Mouse (Mus musculus): ENCODE measurements around the gene Hc. TPM values are rescaled to one million over a fixed set of nuclear protein-coding genes. Genes with fewer than 3 reads are reported as not detected.

The Hc gene
- total and polyA plus RNA-seq, 3 experiments, result 0.74 to 1.2 (median 0.91) TPM

GRCm38 (mm10) chr2:34991966-34992365 lies 69.3 kb downstream of the Hc start:
- no peaks in the 10 kb centered on the region for H3K27me3 ChIP-seq (replicated peaks)
- in situ Hi-C loops (cut with MboI; ENCODE audit: low pct_ligation_motif_present, low pct_unique_long_range_greater_than_20kb, low sequenced_read_pairs), result no loop called here
- no peak overlapping the region for H3K4me3 ChIP-seq (replicated peaks in 1 of 3; ENCODE audit: low read depth in 2 of 3, low read length in 2 of 3, poor library complexity in 1 of 3)

GRCm38 (mm10) chr2:34989749-34990148 lies 71.5 kb downstream of the Hc start:
- no peaks in the 10 kb centered on the region for H3K27me3 ChIP-seq (replicated peaks)
- no peak overlapping the region for H3K27ac ChIP-seq (ENCODE audit: insufficient read depth, low read depth)
- H3K4me1 ChIP-seq (ENCODE audit: control insufficient read depth in 1 of 2, insufficient read depth in 2 of 2), result peaks cover 0 to 8% of the 10 kb centered on the region in 2 experiments; a peak in 2 of 4 replicates
- dilution Hi-C loops (cut with MboI; ENCODE audit: extremely low pct_ligation_motif_present, extremely low pct_unique_long_range_greater_than_20kb, low sequenced_read_pairs) (no loop called here), in situ Hi-C loops (cut with MboI; ENCODE audit: low pct_ligation_motif_present, low pct_unique_long_range_greater_than_20kb, low sequenced_read_pairs) (no loop called here)
- H3K4me3 ChIP-seq (replicated peaks in 1 of 3; ENCODE audit: low read depth in 2 of 3, low read length in 2 of 3, poor library complexity in 1 of 3), result no peak overlapping the region
- no peak overlapping the region for H3K9ac ChIP-seq (ENCODE audit: insufficient read depth, low read depth)
- no peaks in the 10 kb centered on the region for H3K9me3 ChIP-seq (replicated peaks; ENCODE audit: low read length)
- H3K79me2 ChIP-seq (replicated peaks; ENCODE audit: control insufficient read depth, extremely low read depth, insufficient read depth, poor library complexity, severe bottlenecking), result no peaks in the 10 kb centered on the region
- DNase-seq (ENCODE audit: extremely low read depth), result no peak
- no peak overlapping the region for H3K4me2 ChIP-seq (ENCODE audit: insufficient read depth, low read depth, poor library complexity, severe bottlenecking)
- no peaks in the 10 kb centered on the region for H3K36me3 ChIP-seq (replicated peaks in 1 of 2; ENCODE audit: control insufficient read depth in 1 of 2, insufficient read depth in 1 of 2, low read length in 1 of 2)
- no peak for TF ChIP-seq ZNF384 (IDR thresholded peaks at IDR 0.05; ENCODE audit: low read depth, low read length)
- no peak for TF ChIP-seq MAZ (IDR thresholded peaks at IDR 0.05; ENCODE audit: low read depth, low read length)
- no peak for TF ChIP-seq MYC (IDR thresholded peaks at IDR 0.05; ENCODE audit: low read depth, low read length)
- no peak for TF ChIP-seq POLR2A (IDR thresholded peaks at IDR 0.05; ENCODE audit: low read depth, low read length)

More at GRCm38 (mm10) chr2:34991966-34992365, 69.3 kb downstream of the Hc start:
- no peaks in the 10 kb centered on the region for H3K36me3 ChIP-seq (replicated peaks in 1 of 2; ENCODE audit: control insufficient read depth in 1 of 2, insufficient read depth in 1 of 2, low read length in 1 of 2)
- H3K9me3 ChIP-seq (replicated peaks; ENCODE audit: low read length), result no peaks in the 10 kb centered on the region
- no peak for TF ChIP-seq CHD2 (IDR thresholded peaks at IDR 0.05; ENCODE audit: low read length)
- TF ChIP-seq NELFE (IDR thresholded peaks at IDR 0.05; ENCODE audit: low read depth, low read length), result no peak
- no peak for TF ChIP-seq ETS1 (conservative IDR thresholded peaks at IDR 0.05; ENCODE audit: low read depth, low read length)
- TF ChIP-seq TBP (conservative IDR thresholded peaks at IDR 0.05; ENCODE audit: low read depth, low read length), result no peak
- TF ChIP-seq ZNF384 (IDR thresholded peaks at IDR 0.05; ENCODE audit: low read depth, low read length), result no peak
- no peak for TF ChIP-seq SIN3A (IDR thresholded peaks at IDR 0.05; ENCODE audit: low read length)
- TF ChIP-seq E2F4 (IDR thresholded peaks at IDR 0.05; ENCODE audit: insufficient replicate concordance, low read depth, low read length), result no peak
- TF ChIP-seq TCF12 (IDR thresholded peaks at IDR 0.05; ENCODE audit: low read depth, low read length), result no peak
- TF ChIP-seq MAFK (IDR thresholded peaks at IDR 0.05; ENCODE audit: insufficient replicate concordance, low read length), result no peak
- dilution Hi-C loops (cut with MboI; ENCODE audit: extremely low pct_ligation_motif_present, extremely low pct_unique_long_range_greater_than_20kb, low sequenced_read_pairs), result no loop called here
- H3K79me2 ChIP-seq (replicated peaks; ENCODE audit: control insufficient read depth, extremely low read depth, insufficient read depth, poor library complexity, severe bottlenecking), result no peaks in the 10 kb centered on the region
- DNase-seq (ENCODE audit: extremely low read depth), result no peak
- H3K9ac ChIP-seq (ENCODE audit: insufficient read depth, low read depth), result no peak overlapping the region
- no peak overlapping the region for H3K4me2 ChIP-seq (ENCODE audit: insufficient read depth, low read depth, poor library complexity, severe bottlenecking)
- no peak overlapping the region for H3K27ac ChIP-seq (ENCODE audit: insufficient read depth, low read depth)
- H3K4me1 ChIP-seq (ENCODE audit: control insufficient read depth in 1 of 2, insufficient read depth in 2 of 2), result peaks cover 0 to 8% of the 10 kb centered on the region in 2 experiments; a peak in 2 of 4 replicates

- H3K79me2 ChIP-seq (replicated peaks; ENCODE audit: control insufficient read depth, extremely low read depth, insufficient read depth, poor library complexity, severe bottlenecking), result no peaks in the 10 kb centered on the region
- in situ Hi-C loops (cut with MboI; ENCODE audit: low pct_ligation_motif_present, low pct_unique_long_range_greater_than_20kb, low sequenced_read_pairs), result no loop called here
Observed at GRCm38 (mm10) chr2:34987595-34987994, 73.6 kb downstream of the Hc start.

More at GRCm38 (mm10) chr2:34987595-34987994, 73.6 kb downstream of the Hc start:
- H3K4me3 ChIP-seq (replicated peaks in 1 of 3; ENCODE audit: low read depth in 2 of 3, low read length in 2 of 3, poor library complexity in 1 of 3), result no peak overlapping the region
- no peak overlapping the region for H3K4me2 ChIP-seq (ENCODE audit: insufficient read depth, low read depth, poor library complexity, severe bottlenecking)
- H3K36me3 ChIP-seq (replicated peaks in 1 of 2; ENCODE audit: control insufficient read depth in 1 of 2, insufficient read depth in 1 of 2, low read length in 1 of 2), result no peaks in the 10 kb centered on the region
- no peaks in the 10 kb centered on the region for H3K27me3 ChIP-seq (replicated peaks)
- TF ChIP-seq CHD1 (IDR thresholded peaks at IDR 0.05; ENCODE audit: low read depth, low read length) (no peak), HCFC1 (IDR thresholded peaks at IDR 0.05; ENCODE audit: low read depth, low read length) (no peak), JUND (conservative IDR thresholded peaks at IDR 0.05; ENCODE audit: low read depth, low read length) (no peak), ELF1 (IDR thresholded peaks at IDR 0.05; ENCODE audit: low read depth, low read length) (no peak)
- no peak overlapping the region for H3K27ac ChIP-seq (ENCODE audit: insufficient read depth, low read depth)
- H3K9me3 ChIP-seq (replicated peaks; ENCODE audit: low read length), result no peaks in the 10 kb centered on the region
- dilution Hi-C loops (cut with MboI; ENCODE audit: extremely low pct_ligation_motif_present, extremely low pct_unique_long_range_greater_than_20kb, low sequenced_read_pairs), result no loop called here
- no peak overlapping the region for H3K9ac ChIP-seq (ENCODE audit: insufficient read depth, low read depth)
- no peak for DNase-seq (ENCODE audit: extremely low read depth)
- H3K4me1 ChIP-seq (ENCODE audit: control insufficient read depth in 1 of 2, insufficient read depth in 2 of 2), result peaks cover 0 to under 1% of the 10 kb centered on the region in 2 experiments; a peak in 2 of 4 replicates
